8 mouse cellular contexts compared by ENCODE assay signal in the genomic region with DNA sequence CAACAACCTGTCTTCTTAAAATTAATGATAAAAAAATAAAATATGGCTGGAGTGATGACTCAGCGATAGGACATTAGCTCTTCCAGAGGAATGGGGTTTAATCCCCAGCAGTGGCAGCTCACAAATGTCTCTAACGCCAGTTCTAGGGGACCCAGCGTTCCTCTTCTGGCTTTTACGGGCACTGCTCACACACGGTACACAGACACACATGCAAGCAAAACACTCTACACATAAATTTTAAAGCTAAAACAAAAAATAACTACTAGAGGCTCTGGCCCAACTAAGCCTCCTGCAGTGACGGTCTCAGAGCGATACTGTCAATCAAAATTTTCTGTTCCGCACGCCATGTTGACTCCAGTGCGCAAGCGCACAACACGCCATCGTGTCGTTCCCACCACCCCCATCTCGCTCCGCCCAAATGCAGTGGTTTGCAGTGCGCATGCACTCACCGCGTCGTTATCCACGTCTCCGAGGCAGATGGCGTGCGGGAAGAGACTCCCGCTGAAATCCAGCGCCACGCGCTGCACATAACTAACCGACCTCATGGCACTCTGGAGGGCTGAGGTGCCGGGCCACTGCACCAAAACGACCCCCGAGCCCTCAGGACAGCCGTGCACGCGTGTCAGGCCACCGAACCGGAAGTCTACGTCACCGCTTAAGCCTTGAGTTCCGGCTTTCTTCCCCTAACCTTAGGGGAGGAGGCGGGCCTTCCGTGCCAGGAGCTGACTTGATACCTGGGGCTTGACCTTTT. TPM values are rescaled to one million over a fixed set of nuclear protein-coding genes. Genes with fewer than 3 reads are reported as not detected.
A peak's percentile ranks its signal among the peaks of the same experiment; 100 is the strongest.
DNase-seq lines count a peak whose midpoint lies in the region; ATAC-seq lines count a peak whose summit lies in the region.

TSS of gene Itfg2 (minus strand) at position 663 of the 751 bp plus-strand sequence.

- H3K9me3 ChIP-seq in megakaryocyte, embryonic 14.5 days, result no peaks in the 10 kb centered on the region

- peaks cover 30% of the 10 kb centered on the region for H3K4me1 ChIP-seq in megakaryocyte, embryonic 14.5 days

- H3K36me3 ChIP-seq in megakaryocyte, embryonic 14.5 days (replicated peaks; ENCODE audit: low read length), result peaks cover 25% of the 10 kb centered on the region

- ATAC-seq in common myeloid progenitor, adult 5-6 weeks (replicated peaks; ENCODE audit: low read depth, poor library complexity, severe bottlenecking), result peak; percentile 93

- H3K27me3 ChIP-seq in megakaryocyte, embryonic 14.5 days (replicated peaks), result no peaks in the 10 kb centered on the region

- peak; percentile 98 for DNase-seq in ZHBTc4 (ENCODE audit: low read depth, low spot score)
- peak; percentile 92 to 95 for DNase-seq in gastrocnemius, adult 8-10 months (ENCODE audit: low spot score in 2 of 2)
- peak; percentile 96 for DNase-seq in hindlimb bud, embryonic 11.5 days (ENCODE audit: extremely low spot score, low read depth, low spot score)
- DNase-seq in left cerebral cortex, adult 8-10 months (ENCODE audit: low spot score in 2 of 2), result peak; percentile 94 to 96
- peak; percentile 97 to 98 for DNase-seq in right cerebral cortex, postnatal 10 days (ENCODE audit: low spot score in 2 of 2)
- DNase-seq in urinary bladder, postnatal 25 days (ENCODE audit: low spot score), result peak; percentile 93

- H3K4me3 ChIP-seq in megakaryocyte, embryonic 14.5 days (replicated peaks), result peak within 1 kb of the TSS; percentile 98

RNA-seq across cellular contexts. Expression of gene Itfg2, which starts in this region (rescaled TPM):
- total RNA-seq in common myeloid progenitor, adult 5-6 weeks (2017), result 13.9 and 19.0 TPM in 2 replicates
- 10 to 100 TPM in 3 of 4 experiments, 1 to 10 TPM in 1; 8.1 to 17.8 (median 16.6) TPM for total RNA-seq in gastrocnemius, adult 8-10 months (2022)
- 10 to 100 TPM; 25.7 to 34.9 (median 29.0) TPM for total RNA-seq in left cerebral cortex, adult 8-10 months (2022)
- 10.0 and 20.3 TPM in 2 replicates for polyA plus RNA-seq in megakaryocyte, embryonic 14.5 days (2012; ENCODE audit: insufficient read depth, low replicate concordance)

Comparison
In these comparisons a context has a peak if more than half of its experiments do, and no peak if none do; other contexts are left out.
1. Peak in every context shown above with its lines: DNase-seq, ATAC-seq and H3K4me3 ChIP-seq.